Mouse (Mus musculus) ES-E14 (cell line): ENCODE measurements around the gene Nkx6-1.

Experiments
- CHD2 ChIP-seq: IDR thresholded peaks from 2 replicates; pipeline ENCODE4 v1.6.1; 2014; ENCODE audit warnings: mild to moderate bottlenecking, low read depth, low read length, inconsistent platforms
- HCFC1 ChIP-seq: IDR thresholded peaks from 2 replicates; pipeline ENCODE4 v1.6.1; 2012; ENCODE audit warnings: low read length, inconsistent platforms, borderline replicate concordance; ENCODE audit not compliant: insufficient read depth
- ZNF384 ChIP-seq: IDR thresholded peaks from 2 replicates; pipeline ENCODE4 v1.6.1; 2012; ENCODE audit warnings: low read depth, low read length, inconsistent platforms

DNA sequence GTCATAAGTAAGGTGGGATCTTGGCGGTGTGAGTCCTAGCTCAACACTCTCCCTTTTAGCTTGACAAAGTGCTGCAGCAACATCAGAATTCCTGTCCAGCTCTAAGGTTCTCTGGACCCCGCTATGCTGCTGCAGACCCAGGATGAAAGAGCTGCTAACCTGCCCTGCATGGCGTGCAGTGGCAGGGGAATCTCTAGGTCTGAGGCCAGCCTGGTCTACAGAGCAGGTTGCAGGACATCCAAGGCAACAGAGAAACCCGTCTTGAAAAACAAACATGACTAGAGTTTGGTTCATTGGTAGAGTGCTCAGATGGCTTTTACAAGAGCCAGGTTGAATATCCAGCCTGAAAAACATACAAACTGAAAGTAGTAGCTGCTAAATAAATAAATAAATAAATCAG lies 26.7 kb downstream of the Nkx6-1 start:
- TF ChIP-seq HCFC1: no peak
- no peak for TF ChIP-seq ZNF384
- TF ChIP-seq CHD2: no peak
